Mouse (Mus musculus) liver, embryonic 14.5 days (tissue): ENCODE measurements at regions not wholly inside any gene's neighbourhood (a gene's known extent, or its start where the extent isn't known, plus 50 kb on each side); places are given as distances from the start of the nearest gene placed in this dataset.

ENCODE experiments used
- CTCF ChIP-seq: IDR thresholded peaks from 2 replicates; pipeline ENCODE4 v1.5.1; 2016; ENCODE audit warnings: antibody characterized with exemption, low read depth, control low read depth
- EP300 ChIP-seq: IDR thresholded peaks from 2 replicates; pipeline ENCODE4 v1.6.1; 2016; ENCODE audit warnings: antibody characterized with exemption, low read depth

DNA sequence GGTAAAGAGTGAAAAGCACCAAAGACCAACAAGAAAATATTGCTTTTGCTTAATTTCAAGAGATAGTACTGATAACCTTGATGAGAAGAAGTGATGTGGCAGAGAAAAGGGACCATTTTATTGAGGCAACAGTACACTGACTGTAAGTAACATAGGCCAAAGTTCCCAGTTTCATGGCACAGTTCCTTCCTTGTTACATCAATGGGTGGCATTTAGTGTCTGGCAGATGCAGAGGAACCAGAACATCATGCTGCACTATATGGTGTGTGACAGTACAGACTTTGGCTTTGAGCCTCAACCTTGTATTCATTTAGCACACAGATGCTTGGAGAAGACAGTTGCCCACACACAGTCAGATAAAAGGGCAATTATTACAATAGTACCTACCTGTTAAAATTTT lies 123.7 kb upstream of the Tent5a start:
- TF ChIP-seq CTCF: no peak
- TF ChIP-seq EP300: no peak
